ENCODE assay signal across 9 mouse cellular contexts in the genomic region with DNA sequence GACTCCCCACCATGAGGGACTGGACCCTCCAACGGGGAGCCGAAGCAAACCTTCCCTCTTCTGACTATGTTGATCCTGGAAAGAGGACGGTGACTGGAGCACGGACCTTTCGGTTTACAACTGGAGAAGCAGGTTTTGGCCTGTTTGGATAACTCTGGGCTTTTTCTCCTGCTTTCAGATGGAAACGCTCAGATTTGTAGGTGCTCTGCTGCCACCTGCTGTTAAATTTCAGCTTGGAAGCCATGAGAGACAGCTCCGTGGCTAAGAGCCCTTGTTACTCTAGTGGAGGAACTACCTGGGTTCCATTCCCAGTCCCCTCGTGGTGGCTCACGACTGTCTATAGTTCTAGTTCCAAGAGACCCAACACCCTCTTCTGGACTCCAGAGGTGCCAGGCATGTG. TPM values are rescaled to one million over a fixed set of nuclear protein-coding genes. Genes with fewer than 3 reads are reported as not detected.
DNase-seq lines count a peak whose midpoint lies in the region; ATAC-seq and TF ChIP-seq lines count a peak whose summit lies in the region.
"Had no signal": no experiment of that assay in that cellular context is flagged by ENCODE, and none has a peak within 500 bp of the region (broad histone marks: within the 10 kb centered on the region; RNA-seq: fewer than 3 reads in every experiment).

No protein-coding gene starts in this region.

- H3K27ac ChIP-seq in forebrain, embryonic 12.5 days, result no peak overlapping the region
- H3K27ac ChIP-seq in forebrain, embryonic 13.5 days, result no peak overlapping the region
- H3K27ac ChIP-seq in bone marrow, adult 2 months (ENCODE audit: control insufficient read depth, insufficient read depth, low read depth, low read length, poor library complexity), result no peak overlapping the region
- no peak overlapping the region for H3K27ac ChIP-seq in embryonic facial prominence, embryonic 14.5 days (replicated peaks; ENCODE audit: low read depth, low read length)

- DNase-seq in embryonic facial prominence, embryonic 14.5 days (ENCODE audit: low spot score), result peak; percentile 91
- DNase-seq in hindlimb bud, embryonic 11.5 days (ENCODE audit: extremely low spot score, low read depth, low spot score), result peak; percentile 56
- peak; percentile 67 to 70 for DNase-seq in layer of hippocampus, postnatal 36 days
- DNase-seq in spleen, postnatal 10 days (ENCODE audit: low spot score in 2 of 2), result peak; percentile 26 to 62

- WGBS in forebrain, embryonic 12.5 days, result 34% methylated on average over 9 of the region's 9 CpGs
- 24% methylated on average over 9 of the region's 9 CpGs for WGBS in forebrain, embryonic 13.5 days
- 24% methylated on average over 9 of the region's 9 CpGs for WGBS in bone marrow, adult 2 months
- WGBS in embryonic facial prominence, embryonic 14.5 days, result 11% methylated on average over 9 of the region's 9 CpGs

- no peaks in the 10 kb centered on the region for H3K27me3 ChIP-seq in forebrain, embryonic 12.5 days
- H3K27me3 ChIP-seq in forebrain, embryonic 13.5 days, result no peaks in the 10 kb centered on the region
- no peaks in the 10 kb centered on the region for H3K27me3 ChIP-seq in embryonic facial prominence, embryonic 14.5 days (replicated peaks; ENCODE audit: control insufficient read depth, insufficient read depth, low read length)

- no peak overlapping the region for H3K4me3 ChIP-seq in forebrain, embryonic 12.5 days (replicated peaks)
- no peak overlapping the region for H3K4me3 ChIP-seq in forebrain, embryonic 13.5 days
- H3K4me3 ChIP-seq in bone marrow, adult 2 months (replicated peaks; ENCODE audit: control insufficient read depth, low read depth, low read length), result no peak overlapping the region
- H3K4me3 ChIP-seq in embryonic facial prominence, embryonic 14.5 days (ENCODE audit: low read depth, low read length), result no peak overlapping the region

- no peaks in the 10 kb centered on the region for H3K4me1 ChIP-seq in forebrain, embryonic 12.5 days
- H3K4me1 ChIP-seq in forebrain, embryonic 13.5 days, result no peaks in the 10 kb centered on the region
- H3K4me1 ChIP-seq in bone marrow, adult 2 months (ENCODE audit: control insufficient read depth, insufficient read depth, low read length), result no peaks in the 10 kb centered on the region
- H3K4me1 ChIP-seq in embryonic facial prominence, embryonic 14.5 days (ENCODE audit: control insufficient read depth, insufficient read depth, low read length), result no peaks in the 10 kb centered on the region

- H3K36me3 ChIP-seq in forebrain, embryonic 12.5 days (replicated peaks), result no peaks in the 10 kb centered on the region
- no peaks in the 10 kb centered on the region for H3K36me3 ChIP-seq in forebrain, embryonic 13.5 days (ENCODE audit: poor library complexity, severe bottlenecking)
- H3K36me3 ChIP-seq in embryonic facial prominence, embryonic 14.5 days (ENCODE audit: control insufficient read depth, insufficient read depth, low read length), result no peaks in the 10 kb centered on the region

- no peak for TF ChIP-seq POLR2A in bone marrow, adult 2 months (IDR thresholded peaks at IDR 0.05; ENCODE audit: borderline replicate concordance, control insufficient read depth, low read depth, low read length)

- H3K4me2 ChIP-seq in forebrain, embryonic 12.5 days, result no peak overlapping the region
- H3K4me2 ChIP-seq in forebrain, embryonic 13.5 days, result no peak overlapping the region
- H3K4me2 ChIP-seq in embryonic facial prominence, embryonic 14.5 days (ENCODE audit: low read depth, low read length), result no peak overlapping the region

- no peaks in the 10 kb centered on the region for H3K9me3 ChIP-seq in forebrain, embryonic 12.5 days
- no peaks in the 10 kb centered on the region for H3K9me3 ChIP-seq in forebrain, embryonic 13.5 days (replicated peaks)
- H3K9me3 ChIP-seq in embryonic facial prominence, embryonic 14.5 days (ENCODE audit: control insufficient read depth, low read length), result no peaks in the 10 kb centered on the region

- peak; percentile 12; the same call in 1 of the 2 replicates for TF ChIP-seq CTCF in bone marrow, adult 2 months (IDR thresholded peaks at IDR 0.05; ENCODE audit: control insufficient read depth, insufficient read depth, low read length)

- ATAC-seq in forebrain, embryonic 12.5 days (ENCODE audit: low FRiP score), result peak; percentile 36; the same call in 1 of the 2 replicates
- ATAC-seq in forebrain, embryonic 13.5 days, result no peak
- ATAC-seq in embryonic facial prominence, embryonic 14.5 days (ENCODE audit: low read depth), result peak; percentile 60; the same call in 1 of the 2 replicates
- ATAC-seq in megakaryocyte, adult 5-6 weeks (ENCODE audit: poor library complexity, severe bottlenecking), result peak; percentile 73

- no peak overlapping the region for H3K9ac ChIP-seq in forebrain, embryonic 12.5 days
- H3K9ac ChIP-seq in forebrain, embryonic 13.5 days, result no peak overlapping the region
- H3K9ac ChIP-seq in embryonic facial prominence, embryonic 14.5 days (ENCODE audit: low read depth, low read length), result peak overlapping the region; percentile 48; the same call in 1 of the 2 replicates

RNA-seq across cellular contexts. Expression of gene Fa2h, which starts 45.6 kb away (rescaled TPM):
- polyA plus RNA-seq in forebrain, embryonic 12.5 days (2016; fragmentation: Nextera tagmentation; extraction: Ambion mirVana), result not detected in 2 replicates
- not detected in 2 replicates for polyA plus RNA-seq in forebrain, embryonic 13.5 days (2015; fragmentation: Nextera tagmentation; extraction: Ambion mirVana)
- not detected in 2 replicates for polyA plus RNA-seq in bone marrow, adult 2 months (2011; ENCODE audit: insufficient read depth, insufficient read length, low replicate concordance, missing spikeins)
- polyA plus RNA-seq in embryonic facial prominence, embryonic 14.5 days (2014; fragmentation: Nextera tagmentation; extraction: Ambion mirVana), result 0.13 and 0.22 TPM in 2 replicates
- total RNA-seq in layer of hippocampus, postnatal 36 days (2021), result 10 to 100 TPM; 35.2 to 35.9 TPM
- total RNA-seq in megakaryocyte, adult 5-6 weeks (2015), result not detected in 2 replicates
- total RNA-seq in megakaryocyte, adult 5-6 weeks (2017), result not detected in 2 replicates
- total RNA-seq: neutrophil, adult 5-6 weeks had no signal
